In genomic region chr6:143916152-143916735, GRCm38 (mm10) we compare ENCODE assay signal across 22 mouse cellular contexts.
A peak's percentile ranks its signal among the peaks of the same experiment; 100 is the strongest.
DNase-seq lines count a peak whose midpoint lies in the region; ATAC-seq and TF ChIP-seq lines count a peak whose summit lies in the region.
"Had no signal": no experiment of that assay in that cellular context is flagged by ENCODE, and none has a peak within 500 bp of the region (broad histone marks: within the 10 kb centered on the region; RNA-seq: fewer than 3 reads in every experiment).

No protein-coding gene starts in this region.

- no peak overlapping the region for H3K4me2 ChIP-seq in liver, embryonic 12.5 days
- H3K4me2 ChIP-seq in liver, postnatal 0 days (ENCODE audit: low read depth, low read length): no peak overlapping the region
- H3K4me2 ChIP-seq: embryonic facial prominence, embryonic 12.5 days; forebrain, embryonic 15.5 days; heart, embryonic 12.5 days; hindbrain, embryonic 12.5 days; limb, embryonic 13.5 days had no signal

- no peak for TF ChIP-seq POLR2A in embryonic fibroblast, embryonic 13.5 days (IDR thresholded peaks at IDR 0.05; ENCODE audit: low read depth, low read length)

- no peak overlapping the region for H3K27ac ChIP-seq in liver, embryonic 12.5 days
- no peak overlapping the region for H3K27ac ChIP-seq in liver, postnatal 0 days (ENCODE audit: low read depth)
- H3K27ac ChIP-seq in embryonic fibroblast, embryonic 13.5 days (ENCODE audit: insufficient read depth, low read length): peak overlapping the region; percentile 9; the same call in 1 of the 2 replicates
- H3K27ac ChIP-seq: embryonic facial prominence, embryonic 12.5 days; forebrain, embryonic 15.5 days; hindbrain, embryonic 12.5 days; limb, embryonic 13.5 days; liver, embryonic 14.5 days had no signal

- H3K36me3 ChIP-seq in liver, embryonic 12.5 days: no peaks in the 10 kb centered on the region
- 0 out of 2 replicates have a peak, but pooled peaks cover 2% of the 10 kb centered on the region for H3K36me3 ChIP-seq in liver, postnatal 0 days (replicated peaks; ENCODE audit: insufficient read depth, low read length)
- H3K36me3 ChIP-seq in C2C12 (ENCODE audit: control insufficient read depth, insufficient read depth): no peaks in the 10 kb centered on the region
- H3K36me3 ChIP-seq: embryonic facial prominence, embryonic 12.5 days; forebrain, embryonic 15.5 days; heart, embryonic 12.5 days had no signal

- H3K27me3 ChIP-seq in liver, embryonic 12.5 days (replicated peaks): no peaks in the 10 kb centered on the region
- H3K27me3 ChIP-seq in liver, postnatal 0 days (ENCODE audit: insufficient read depth, low read length): no peaks in the 10 kb centered on the region
- H3K27me3 ChIP-seq in C2C12 (ENCODE audit: control insufficient read depth, insufficient read depth, insufficient read length): no peaks in the 10 kb centered on the region
- H3K27me3 ChIP-seq: embryonic facial prominence, embryonic 12.5 days; forebrain, embryonic 15.5 days; heart, embryonic 12.5 days; hindbrain, embryonic 12.5 days had no signal

- no peaks in the 10 kb centered on the region for H3K79me2 ChIP-seq in C2C12 (ENCODE audit: control insufficient read depth, insufficient read depth)

- H3K4me1 ChIP-seq in liver, embryonic 12.5 days: no peaks in the 10 kb centered on the region
- H3K4me1 ChIP-seq in liver, postnatal 0 days (ENCODE audit: insufficient read depth): no peaks in the 10 kb centered on the region
- H3K4me1 ChIP-seq in embryonic fibroblast, embryonic 13.5 days (ENCODE audit: control insufficient read depth, insufficient read depth, low read length): peaks cover 5% of the 10 kb centered on the region; the same call in 1 of the 2 replicates
- H3K4me1 ChIP-seq: embryonic facial prominence, embryonic 12.5 days; heart, embryonic 12.5 days had no signal

- H3K9ac ChIP-seq in liver, embryonic 12.5 days: no peak overlapping the region
- H3K9ac ChIP-seq in liver, postnatal 0 days (replicated peaks): no peak overlapping the region
- H3K9ac ChIP-seq: embryonic facial prominence, embryonic 12.5 days; forebrain, embryonic 15.5 days; heart, embryonic 12.5 days; hindbrain, embryonic 12.5 days; limb, embryonic 13.5 days; liver, embryonic 14.5 days had no signal

- no peaks in the 10 kb centered on the region for H3K79me3 ChIP-seq in C2C12 (ENCODE audit: low read depth)

- ATAC-seq in liver, embryonic 12.5 days: 0 out of 2 replicates have a peak, but pooled peaks have one; percentile 10
- ATAC-seq in liver, postnatal 0 days: no peak
- ATAC-seq: forebrain, embryonic 15.5 days; midbrain, embryonic 16.5 days had no signal

- no peak overlapping the region for H3K4me3 ChIP-seq in liver, embryonic 12.5 days
- H3K4me3 ChIP-seq in liver, postnatal 0 days (ENCODE audit: low read depth, low read length): no peak overlapping the region
- H3K4me3 ChIP-seq in C2C12 (ENCODE audit: insufficient read depth, poor library complexity, severe bottlenecking): peak overlapping the region; percentile 18
- no peak overlapping the region for H3K4me3 ChIP-seq in embryonic fibroblast, embryonic 13.5 days (ENCODE audit: insufficient read depth, low read length)
- H3K4me3 ChIP-seq: embryonic facial prominence, embryonic 12.5 days; forebrain, embryonic 15.5 days; heart, embryonic 12.5 days; hindbrain, embryonic 12.5 days; limb, embryonic 13.5 days had no signal

- no peak for TF ChIP-seq EP300 in liver, postnatal 0 days (IDR thresholded peaks at IDR 0.05; ENCODE audit: low read depth)

- no peak for DNase-seq in liver, postnatal 0 days
- DNase-seq in 3T3-L1 (ENCODE audit: low read depth, low spot score): peak; percentile 99
- DNase-seq in ovary, postnatal 36 days (ENCODE audit: low spot score): no peak
- no peak for DNase-seq in spleen, postnatal 14 days (ENCODE audit: low spot score in 2 of 2)
- DNase-seq in layer of hippocampus, postnatal 10 days (ENCODE audit: low spot score in 2 of 2): no peak
- DNase-seq: adrenal gland, postnatal 14 days; cerebellum, adult 11-12 months; cerebellum, postnatal 36 days; heart, postnatal 14 days; kidney, adult 9 months; lung, postnatal 4 days; thymus, adult 2 months had no signal

- TF ChIP-seq CTCF in liver, postnatal 0 days (IDR thresholded peaks at IDR 0.05; ENCODE audit: low read depth): no peak
- TF ChIP-seq CTCF in C2C12 (IDR thresholded peaks at IDR 0.05; ENCODE audit: control insufficient read depth, insufficient read depth, insufficient read length): no peak
- TF ChIP-seq CTCF in embryonic fibroblast, embryonic 13.5 days (IDR thresholded peaks at IDR 0.05; ENCODE audit: borderline replicate concordance, insufficient read depth, low read length): no peak

- 69% methylated on average over 10 of the region's 10 CpGs for WGBS in liver, embryonic 12.5 days (ENCODE audit: insufficient replicate concordance)
- 77% methylated on average over 10 of the region's 10 CpGs for WGBS in liver, postnatal 0 days (ENCODE audit: insufficient replicate concordance)

- H3K9me3 ChIP-seq in liver, embryonic 12.5 days (replicated peaks): no peaks in the 10 kb centered on the region
- H3K9me3 ChIP-seq in liver, postnatal 0 days (ENCODE audit: low read length): no peaks in the 10 kb centered on the region
- H3K9me3 ChIP-seq: embryonic facial prominence, embryonic 12.5 days; forebrain, embryonic 15.5 days; heart, embryonic 12.5 days; hindbrain, embryonic 12.5 days; limb, embryonic 13.5 days had no signal

- H3ac ChIP-seq in C2C12 (ENCODE audit: control insufficient read depth, insufficient read length, low read depth): peak overlapping the region; percentile 73

TF ChIP-seq in C2C12, 6 proteins besides CTCF, POLR2A, EP300 and RAD21:
- peak; percentile 2 for TF ChIP-seq USF1 (IDR thresholded peaks at IDR 0.05; ENCODE audit: low read depth)
- TF ChIP-seq MYOD1 (IDR thresholded peaks at IDR 0.05; ENCODE audit: control insufficient read depth, insufficient read length, low read depth): peak; percentile 8
- TF ChIP-seq CEBPB (IDR thresholded peaks at IDR 0.05; ENCODE audit: low read depth): peak; percentile 40
- TF ChIP-seq MAX (IDR thresholded peaks at IDR 0.05): peak; percentile 87
- TF ChIP-seq MYOG (IDR thresholded peaks at IDR 0.05; ENCODE audit: control insufficient read depth, extremely low read depth, insufficient read length): no peak
- TF ChIP-seq FOSL1 (IDR thresholded peaks at IDR 0.05; ENCODE audit: insufficient read depth, low read length, poor library complexity, severe bottlenecking): peak; percentile 69
